Mouse (Mus musculus): ENCODE results near the gene Chic1.
A peak's percentile ranks its signal among the peaks of the same experiment; 100 is the strongest.

The Chic1 gene

DNA sequence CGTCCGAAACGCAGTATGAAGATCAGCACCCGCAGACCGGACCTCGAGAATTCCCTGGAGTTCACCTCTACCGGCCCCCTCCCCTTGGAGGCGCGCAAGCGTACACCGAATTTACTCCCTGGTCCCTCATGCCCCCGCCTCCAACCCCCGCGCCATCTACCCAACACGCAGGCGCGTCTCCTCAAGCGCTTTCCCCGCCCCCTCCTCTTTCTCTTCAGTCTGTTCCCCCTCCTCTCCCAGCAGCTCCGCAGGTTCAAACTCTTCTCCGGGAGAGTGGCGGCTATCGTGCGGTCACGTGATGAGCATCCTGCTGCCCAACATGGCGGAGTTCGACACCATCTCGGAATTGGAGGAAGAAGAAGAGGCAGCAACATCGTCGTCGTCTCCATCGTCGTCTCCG lies at the start of gene Chic1:
Gene Chic1, plus strand, starts transcription at position 190 of the 400 bp plus-strand sequence.
- peak; percentile 73 for DNase-seq

DNA sequence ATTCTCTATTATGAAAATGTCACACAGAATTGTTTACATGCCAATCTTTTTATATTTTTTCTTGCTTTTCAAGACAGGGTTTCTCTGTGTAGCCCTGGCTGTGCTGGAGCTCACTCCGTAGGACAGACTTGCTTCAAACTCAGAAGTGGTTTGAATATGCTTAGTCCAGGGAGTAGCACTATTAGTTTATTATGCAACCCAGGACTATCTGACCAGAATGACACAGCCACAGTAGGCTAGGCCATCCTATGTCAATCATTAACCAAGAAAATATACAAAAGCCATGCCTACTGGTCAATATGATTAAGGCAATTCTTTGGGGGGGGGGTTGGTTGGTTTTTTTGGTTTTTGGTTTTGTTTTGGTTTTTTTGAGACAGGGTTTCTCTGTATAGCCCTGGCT lies 48.0 kb upstream of the Chic1 start:
- no peak for DNase-seq

DNA sequence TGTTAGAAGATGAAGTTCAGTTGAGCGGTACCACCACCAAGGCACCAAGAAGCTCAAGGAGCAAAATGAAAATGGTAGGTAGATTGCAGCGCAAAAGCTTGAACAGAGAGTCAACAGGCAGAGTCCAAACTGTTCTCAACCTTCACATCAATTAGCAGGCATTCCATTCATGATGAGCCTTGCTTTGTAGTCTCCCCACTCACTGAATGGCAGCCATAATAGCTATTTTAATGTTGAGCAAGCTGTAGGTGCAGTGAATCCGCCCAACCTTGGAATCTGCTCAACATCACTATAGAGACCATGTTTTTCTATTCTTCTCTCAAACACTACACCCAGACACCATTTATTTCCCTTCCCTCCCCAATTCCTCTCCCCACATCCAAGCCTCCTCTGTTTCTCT lies 44.6 kb upstream of the Chic1 start:
- DNase-seq, result no peak

DNA sequence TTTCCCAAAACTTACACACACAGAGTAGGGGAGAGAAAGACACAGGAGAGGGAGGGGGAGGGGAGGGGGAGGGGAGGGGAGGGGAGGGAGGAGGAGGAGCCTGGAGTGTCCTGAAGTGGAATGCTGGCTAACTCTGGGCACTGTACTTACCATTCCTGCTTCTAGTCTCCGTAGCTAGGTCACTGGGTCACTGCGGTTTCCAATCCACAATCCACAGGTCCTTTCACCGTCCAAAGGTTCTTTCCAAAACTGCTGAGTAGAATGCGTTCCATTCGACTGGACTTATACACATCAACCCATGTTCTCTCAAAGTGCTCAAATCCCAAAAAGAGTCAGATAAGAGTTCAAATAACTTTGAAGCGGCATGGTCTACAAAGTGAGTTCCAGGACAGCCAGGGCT lies 42.1 kb upstream of the Chic1 start:
- DNase-seq, result no peak

DNA sequence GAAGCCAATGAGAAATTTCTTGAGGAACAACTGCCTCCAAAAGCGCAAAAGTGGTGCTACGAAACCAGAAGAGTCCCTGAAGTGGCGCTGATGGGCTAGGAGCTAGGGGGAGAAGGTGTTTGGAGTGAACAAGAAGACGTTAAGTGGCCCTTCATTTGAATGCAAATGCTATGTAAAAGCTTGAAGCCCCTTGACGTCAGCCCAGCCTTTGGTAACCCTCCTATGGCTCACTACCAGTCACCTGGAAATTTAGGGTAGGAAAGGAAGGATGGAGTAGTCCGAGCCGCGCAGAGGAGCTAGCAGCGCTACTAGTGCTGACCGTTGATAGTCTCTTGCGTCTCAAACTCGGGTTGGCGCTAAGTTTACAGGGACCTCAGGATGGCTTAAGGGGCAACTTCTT lies 35.1 kb upstream of the Chic1 start, which contains the start of gene Cdx4:
Gene Cdx4, plus strand, starts transcription at position 253 of the 400 bp plus-strand sequence.
- DNase-seq, result no peak

DNA sequence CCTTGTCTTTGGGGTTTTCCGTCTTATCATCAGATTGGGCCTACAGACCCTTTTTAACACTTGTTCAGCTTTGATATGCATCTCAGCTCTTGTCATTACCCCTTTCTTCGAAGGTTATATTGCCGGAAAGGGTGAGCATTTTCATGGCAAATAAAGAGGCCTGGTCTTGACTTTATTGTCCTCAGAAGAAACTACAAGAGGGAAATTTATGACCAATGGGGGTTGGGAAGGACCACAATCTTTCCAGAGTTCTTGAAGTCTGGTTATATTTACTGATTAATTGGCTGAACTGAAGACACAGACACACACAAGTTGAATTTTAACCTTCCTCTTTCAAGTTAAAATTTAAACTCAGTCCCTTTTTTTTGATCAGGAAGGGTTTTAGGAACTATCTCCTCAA lies 30.4 kb upstream of the Chic1 start:
- DNase-seq, result no peak

DNA sequence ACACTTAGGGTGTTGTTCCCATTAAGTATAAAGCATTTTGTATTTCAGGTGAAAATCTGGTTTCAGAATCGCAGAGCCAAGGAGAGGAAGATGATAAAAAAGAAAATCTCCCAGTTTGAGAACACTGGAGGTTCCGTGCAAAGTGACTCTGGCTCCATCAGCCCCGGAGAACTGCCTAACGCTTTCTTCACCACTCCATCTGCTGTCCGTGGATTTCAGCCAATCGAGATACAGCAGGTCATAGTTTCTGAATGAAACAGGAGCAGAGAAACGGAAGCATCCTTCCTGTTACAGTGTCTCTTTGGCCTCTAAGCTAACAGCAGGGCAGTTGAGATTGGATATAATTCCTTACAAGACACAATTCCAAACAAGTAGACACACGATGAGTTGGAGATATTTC lies 26.9 kb upstream of the Chic1 start:
- no peak for DNase-seq

DNA sequence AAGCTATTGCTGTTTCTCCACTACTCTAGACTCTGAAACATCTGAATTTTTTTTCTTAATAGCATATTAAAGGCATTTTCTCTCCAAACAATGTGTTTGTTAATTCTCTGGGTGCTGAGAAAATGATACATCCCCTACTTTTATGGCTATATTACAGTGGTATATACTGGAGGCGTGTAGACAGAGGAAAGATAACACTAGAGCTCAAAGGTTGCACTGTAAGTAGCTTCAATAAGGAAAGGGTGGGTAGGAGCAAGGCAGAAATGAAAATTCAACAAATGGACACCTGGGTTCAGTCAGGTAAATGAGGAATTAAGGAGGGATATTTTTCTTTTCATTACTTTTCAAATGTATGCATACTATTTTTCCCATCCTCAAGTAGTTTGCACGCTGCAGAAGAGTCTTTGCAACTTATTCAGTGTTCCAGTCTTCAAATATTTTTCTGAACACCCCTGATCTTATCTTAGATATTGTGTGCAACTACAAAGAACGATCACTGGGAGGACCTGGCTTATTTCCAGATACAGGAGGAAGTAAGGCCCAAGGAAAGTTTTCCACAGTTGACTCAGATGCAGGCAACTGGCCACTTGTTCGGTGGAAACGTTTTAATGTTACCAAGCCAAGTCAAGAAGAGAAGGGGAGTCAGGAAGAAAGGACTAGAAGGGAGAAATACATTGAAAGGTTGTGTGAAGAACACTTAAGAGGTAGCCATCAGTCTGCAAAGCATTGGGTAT lies 25.0 kb upstream of the Chic1 start:
- no peak for DNase-seq

DNA sequence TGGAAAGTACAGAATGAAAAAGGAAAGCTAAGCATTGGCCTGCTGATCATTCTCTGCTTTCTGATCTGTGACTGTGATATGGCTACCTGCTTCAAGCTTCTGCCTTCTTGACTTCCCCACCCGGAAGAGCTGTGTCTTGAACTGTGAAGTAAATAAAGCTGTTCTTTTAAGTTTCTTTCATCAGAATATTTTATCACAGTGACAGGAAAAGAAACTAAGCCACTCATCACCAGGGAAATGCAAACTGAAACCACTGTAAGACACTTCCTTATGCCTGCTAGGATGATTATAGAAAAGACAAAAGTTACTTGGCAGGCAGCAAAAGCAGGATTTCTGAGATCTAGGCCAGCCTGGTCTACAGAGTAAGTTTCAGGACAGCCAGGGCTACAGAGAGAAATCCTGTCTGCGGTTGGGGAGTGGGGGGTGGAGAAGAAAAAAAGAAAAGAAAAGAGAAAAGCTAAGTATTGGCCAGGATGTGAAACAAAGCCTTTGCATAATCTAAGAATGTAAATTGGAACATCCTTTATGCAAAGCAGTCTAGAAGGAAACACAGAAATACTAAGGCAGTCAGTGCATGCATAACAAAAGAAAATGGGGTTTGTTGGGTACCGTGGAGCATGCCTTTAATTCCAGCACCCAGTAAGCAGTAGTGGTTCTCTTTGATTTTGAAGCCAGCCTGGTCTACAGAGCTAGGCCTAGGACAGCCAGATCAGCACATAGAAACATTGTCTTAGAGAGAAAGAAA lies 14.7 kb upstream of the Chic1 start:
- no peak for DNase-seq

DNA sequence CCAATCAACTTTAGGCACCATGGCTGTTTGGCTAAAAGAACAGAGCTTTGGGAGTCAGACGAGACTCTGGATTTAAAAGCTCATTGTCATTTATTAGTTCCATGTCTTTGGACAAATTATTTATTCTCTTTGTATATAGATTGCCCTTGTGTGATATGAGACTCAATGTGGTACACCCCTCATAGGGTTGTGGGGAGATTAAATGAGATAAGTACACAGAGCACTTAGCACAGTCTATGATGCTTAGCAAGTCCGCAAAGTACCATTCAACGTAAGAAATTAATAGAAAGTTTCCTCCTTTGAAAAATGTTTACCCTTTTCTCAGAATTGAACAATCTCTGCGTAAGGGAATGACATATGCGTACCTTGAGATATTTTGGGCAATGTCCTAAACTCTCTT lies 492 bp upstream of the Chic1 start:
- no peak for DNase-seq

DNA sequence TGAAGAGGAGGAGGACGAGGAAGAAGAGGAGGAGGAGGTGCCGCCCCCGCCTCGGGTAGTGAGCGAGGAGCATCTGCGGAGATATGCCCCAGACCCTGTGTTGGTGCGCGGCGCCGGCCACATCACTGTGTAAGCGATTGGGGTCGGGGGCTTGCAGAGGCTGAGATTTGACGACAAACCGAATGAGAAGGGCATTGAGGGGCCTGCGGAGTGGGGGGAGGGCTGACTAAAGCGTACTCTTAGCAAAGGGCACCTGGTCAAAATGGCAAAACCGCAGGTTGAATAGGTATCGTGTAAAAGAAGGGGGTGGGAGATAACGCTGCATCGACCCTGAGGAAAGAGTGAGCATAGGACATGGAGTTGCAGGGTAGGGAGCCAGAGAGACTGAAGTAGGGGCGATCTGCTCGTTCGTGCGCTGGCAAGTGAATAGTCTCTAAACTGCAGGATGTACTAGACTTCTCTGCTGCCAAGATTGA lies 523 bp downstream of the Chic1 start:
- DNase-seq, result no peak

DNA sequence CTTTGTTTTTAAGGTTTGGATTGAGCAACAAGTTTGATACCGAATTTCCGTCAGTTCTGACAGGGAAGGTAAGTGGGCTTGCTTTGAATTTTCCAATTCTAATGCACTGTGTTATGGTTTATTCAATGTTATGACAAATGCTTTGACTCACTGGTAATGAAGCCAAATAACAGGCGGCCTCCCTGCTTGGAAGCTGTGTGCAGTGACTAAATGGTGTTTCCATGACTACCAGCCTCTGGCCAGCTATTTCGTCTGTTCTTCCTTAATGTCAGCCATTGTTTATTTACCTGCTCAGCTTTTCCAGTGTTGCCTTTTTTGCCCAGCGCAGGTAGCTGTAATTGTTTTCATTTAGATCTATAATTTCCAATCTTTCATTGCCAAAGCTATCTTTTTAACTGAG lies 9.9 kb downstream of the Chic1 start:
- DNase-seq, result no peak

DNA sequence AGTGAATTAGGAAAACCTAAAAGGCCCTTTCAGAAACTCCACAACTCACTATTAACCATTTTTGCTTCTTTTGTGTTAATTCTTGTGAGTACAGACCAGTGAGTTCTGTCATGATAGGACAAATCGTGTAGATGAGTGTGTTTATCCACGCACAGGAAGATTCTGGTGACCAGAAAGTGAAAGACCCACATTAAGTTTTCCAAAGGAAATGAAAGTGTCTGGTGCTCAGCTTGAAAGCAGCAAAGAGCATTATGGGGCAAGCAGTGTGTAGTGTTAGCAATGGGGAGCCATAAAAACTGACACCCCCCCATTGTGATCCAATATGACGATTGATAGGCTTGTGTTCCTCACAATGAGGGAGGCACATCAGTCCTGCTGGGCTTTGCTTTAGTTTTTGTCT lies 12.4 kb downstream of the Chic1 start:
- no peak for DNase-seq

DNA sequence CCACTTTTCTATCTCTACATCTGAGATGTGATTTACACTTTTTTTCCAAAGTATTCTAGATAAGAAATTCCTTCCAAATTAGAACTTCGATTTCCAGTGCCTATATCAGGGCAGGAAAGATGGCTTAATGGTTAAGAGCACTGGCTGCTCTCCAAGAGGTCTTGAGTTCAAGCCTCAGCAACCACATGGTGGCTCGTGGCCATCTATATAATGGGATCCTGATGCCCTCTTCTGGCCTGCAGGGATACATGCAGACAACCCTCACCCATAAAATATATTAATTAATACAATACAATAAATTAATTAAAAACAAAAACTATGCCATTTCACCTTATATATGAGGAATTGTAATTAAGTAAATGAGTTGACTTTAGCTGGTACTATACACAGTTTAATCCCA lies 14.9 kb downstream of the Chic1 start:
- peak; percentile 9 for DNase-seq

DNA sequence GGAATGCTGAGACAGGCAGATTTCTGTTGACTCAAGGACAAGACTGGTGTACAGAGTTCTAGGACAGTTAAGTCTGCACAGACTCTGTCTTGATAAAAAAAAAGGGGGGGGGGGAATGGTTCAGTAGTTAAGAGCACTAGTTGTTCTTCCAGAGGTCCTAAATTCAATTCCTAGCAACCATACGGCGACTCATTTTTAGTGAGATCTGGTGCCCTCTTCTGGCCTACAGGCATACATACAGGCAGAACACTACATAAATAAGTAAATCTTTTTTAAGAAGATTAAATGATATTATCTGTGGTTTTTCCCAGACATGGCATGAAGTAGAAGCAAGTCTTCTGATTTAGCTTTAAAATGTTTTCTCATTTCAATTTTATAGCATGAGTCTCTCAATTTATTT lies 15.4 kb downstream of the Chic1 start:
- DNase-seq, result peak; percentile 30

DNA sequence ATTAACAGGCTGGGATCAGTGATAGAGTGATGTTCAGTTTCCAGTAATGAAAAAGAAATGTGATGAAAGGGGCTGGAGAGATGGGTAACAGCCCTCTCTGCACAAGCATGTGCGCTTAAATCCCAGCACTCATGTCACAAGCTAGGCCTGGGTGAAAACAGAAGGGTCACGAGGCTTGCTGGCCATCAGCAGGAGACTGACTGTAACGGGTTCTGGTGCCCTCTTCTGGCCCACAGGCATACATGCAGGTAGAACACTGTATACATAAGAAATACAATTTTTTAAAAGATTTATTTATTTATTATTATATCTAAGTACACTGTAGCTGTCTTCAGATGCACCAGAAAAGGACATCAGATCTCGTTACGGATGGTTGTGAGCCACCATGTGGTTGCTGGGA lies 18.0 kb downstream of the Chic1 start:
- no peak for DNase-seq

DNA sequence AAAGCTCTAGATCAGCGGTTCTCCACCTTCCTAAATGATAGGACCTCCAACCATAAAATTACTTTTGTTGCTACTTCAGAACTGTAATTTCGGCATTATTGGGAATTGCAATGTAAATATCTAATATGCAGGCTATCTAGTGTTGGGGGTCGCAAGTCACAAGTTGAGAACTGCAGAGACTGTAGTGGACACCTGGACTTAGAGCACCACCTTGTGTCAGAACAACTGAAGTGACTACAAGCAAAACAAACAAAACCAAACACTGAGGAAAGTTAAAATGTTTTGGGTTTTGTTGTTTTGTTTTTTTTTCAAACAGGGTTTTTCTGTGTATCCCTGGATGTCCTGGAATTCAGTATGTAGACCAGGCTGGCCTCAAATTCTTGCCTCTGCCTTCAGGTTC lies 28.3 kb downstream of the Chic1 start:
- DNase-seq, result no peak

DNA sequence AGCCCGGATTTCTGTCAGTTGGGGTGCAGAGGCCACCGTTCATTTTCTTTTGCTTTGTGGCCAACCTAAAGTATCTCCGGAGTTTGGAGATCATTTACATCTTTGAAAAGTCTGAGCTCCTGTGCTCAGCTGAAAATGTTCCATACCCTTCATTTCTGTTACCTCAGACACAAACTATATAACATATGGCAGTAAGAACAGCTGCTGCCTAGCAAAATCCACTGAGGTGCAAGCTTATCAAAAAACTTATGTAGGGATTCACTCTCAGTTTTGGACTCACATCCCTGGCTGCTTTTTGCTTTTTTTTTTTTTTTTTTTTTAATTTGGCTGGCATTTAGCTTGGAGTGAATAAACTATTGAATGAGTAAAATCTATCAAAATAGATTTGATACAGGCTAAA lies 31.9 kb downstream of the Chic1 start:
- DNase-seq, result no peak

DNA sequence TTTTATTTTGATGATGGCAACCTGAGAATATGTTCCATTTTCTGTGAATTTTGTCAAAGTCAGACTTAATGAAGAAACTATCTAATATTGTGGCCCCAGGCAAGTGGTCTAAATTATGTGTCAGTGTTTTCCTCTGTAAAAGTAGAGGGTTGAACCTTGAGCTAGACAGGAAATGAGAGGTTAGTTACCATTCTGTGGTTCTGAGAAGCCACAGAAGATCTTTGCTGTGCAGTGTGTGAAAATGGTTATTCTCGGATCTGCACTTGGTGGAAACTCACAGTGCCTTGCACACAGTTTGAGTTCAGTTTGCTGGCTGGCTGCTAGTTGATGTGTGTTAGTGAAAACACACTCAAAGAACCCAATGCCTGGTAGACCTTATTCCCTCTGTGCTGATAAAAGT lies 37.6 kb downstream of the Chic1 start:
- no peak for DNase-seq

DNA sequence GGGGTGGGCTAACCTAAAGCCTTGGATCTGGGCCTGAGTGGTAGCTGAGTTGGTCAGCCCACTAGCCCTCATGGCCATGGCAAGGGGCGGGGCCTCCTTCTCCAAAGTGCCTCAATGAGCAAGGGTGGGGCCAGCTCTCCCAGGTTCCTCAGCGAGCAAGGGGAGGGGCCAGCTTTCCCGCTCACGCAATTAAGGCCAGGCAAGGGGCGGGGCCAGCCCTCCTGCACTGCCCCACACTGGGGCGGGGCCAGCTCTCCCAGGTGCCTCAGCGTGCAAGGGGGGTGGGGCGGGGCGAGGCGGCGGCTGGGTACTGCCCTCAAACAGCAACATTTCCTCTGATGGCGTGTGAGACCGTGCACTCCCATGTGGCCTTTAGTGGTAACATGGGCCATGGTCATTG lies 48.7 kb downstream of the Chic1 start:
- DNase-seq, result peak; percentile 10

DNA sequence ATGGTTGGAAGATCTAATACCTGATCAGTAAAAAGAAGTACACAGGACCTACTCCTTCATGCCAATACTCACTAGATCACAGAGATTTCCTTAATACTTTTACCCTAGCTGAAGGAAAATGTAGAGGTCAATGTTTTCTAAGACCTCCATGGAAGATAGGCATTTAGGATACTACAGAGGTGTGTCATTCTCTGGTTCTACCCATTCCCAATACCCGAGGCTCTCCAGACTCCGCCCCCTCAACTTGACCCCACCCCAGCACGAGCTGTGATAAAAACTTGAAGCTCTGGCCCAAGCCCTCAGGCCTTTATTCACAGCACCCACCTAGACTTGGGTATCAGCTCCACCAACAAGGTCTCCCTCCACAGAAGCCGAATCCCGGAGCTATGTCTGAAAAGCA lies 57.9 kb downstream of the Chic1 start, which contains the start of gene Tsx:
Gene Tsx, plus strand, starts transcription at position 301 of the 400 bp plus-strand sequence.
- no peak for DNase-seq

DNA sequence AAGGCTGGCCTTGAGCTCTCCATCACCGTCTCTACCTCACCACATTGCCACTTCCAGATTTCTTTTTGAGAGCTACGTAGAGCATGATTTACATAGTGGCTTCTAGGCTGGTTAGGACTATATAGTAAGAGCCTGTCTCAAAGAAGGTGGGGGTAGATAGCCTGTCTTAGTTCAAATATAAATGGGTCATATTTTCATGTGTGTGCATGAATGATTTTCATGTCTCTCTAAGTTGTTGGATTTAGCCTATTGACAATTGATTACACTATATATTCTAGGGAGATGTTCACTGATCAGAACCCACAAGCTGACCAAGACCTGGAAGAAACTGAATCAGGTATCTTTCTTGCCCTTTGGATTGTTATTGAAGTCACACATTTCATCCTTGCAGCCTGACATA lies 65.4 kb downstream of the Chic1 start, which contains the start of gene Gm26992:
Gene Gm26992, plus strand, starts transcription at position 301 of the 400 bp plus-strand sequence.
- no peak for DNase-seq

DNA sequence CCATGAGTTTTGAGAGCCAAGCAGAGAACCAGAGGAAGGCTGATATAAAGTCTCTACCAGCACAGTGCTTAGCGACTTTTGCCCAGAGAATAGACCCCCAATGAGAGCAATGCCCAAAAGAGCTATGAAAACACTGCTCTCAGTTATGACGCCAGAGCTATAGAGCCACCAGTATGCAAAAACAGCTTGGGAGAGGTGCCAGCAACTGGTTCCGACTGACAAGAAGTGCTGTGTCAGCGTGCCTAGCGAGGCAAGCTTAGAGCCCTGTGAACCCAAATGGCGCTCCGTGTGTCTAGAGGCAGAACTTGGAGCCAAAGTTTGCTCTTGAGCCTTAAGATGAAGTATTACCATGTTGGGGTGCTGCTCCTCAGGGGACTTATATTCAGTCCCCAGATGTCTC lies 71.4 kb downstream of the Chic1 start:
- DNase-seq, result no peak

DNA sequence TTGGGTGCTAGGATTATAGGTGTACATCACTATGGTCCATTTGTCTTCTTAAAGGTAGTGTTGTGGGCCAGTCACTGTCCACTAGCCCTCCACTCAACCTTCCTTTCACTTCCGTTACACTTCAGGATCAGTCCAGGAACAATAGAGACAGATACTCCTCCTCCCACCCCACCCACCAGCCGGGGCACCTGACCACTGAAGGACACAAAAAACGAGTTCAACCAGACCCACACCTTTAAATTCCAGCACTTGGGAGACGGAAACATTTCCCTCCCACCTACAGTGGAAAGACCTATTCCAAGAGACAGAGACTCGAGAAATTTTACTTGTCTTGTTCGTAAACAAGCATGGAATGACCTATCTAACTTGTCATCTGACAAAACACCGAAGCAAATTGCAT lies 76.0 kb downstream of the Chic1 start:
- DNase-seq, result no peak
